Mouse (Mus musculus) right cerebral cortex, postnatal 25 days (tissue): ENCODE data around the gene Lep.

ENCODE experiments used
- DNase-seq: peaks from one replicate; pipeline ENCODE4 v3.0.0; 2022

The Lep gene

DNA sequence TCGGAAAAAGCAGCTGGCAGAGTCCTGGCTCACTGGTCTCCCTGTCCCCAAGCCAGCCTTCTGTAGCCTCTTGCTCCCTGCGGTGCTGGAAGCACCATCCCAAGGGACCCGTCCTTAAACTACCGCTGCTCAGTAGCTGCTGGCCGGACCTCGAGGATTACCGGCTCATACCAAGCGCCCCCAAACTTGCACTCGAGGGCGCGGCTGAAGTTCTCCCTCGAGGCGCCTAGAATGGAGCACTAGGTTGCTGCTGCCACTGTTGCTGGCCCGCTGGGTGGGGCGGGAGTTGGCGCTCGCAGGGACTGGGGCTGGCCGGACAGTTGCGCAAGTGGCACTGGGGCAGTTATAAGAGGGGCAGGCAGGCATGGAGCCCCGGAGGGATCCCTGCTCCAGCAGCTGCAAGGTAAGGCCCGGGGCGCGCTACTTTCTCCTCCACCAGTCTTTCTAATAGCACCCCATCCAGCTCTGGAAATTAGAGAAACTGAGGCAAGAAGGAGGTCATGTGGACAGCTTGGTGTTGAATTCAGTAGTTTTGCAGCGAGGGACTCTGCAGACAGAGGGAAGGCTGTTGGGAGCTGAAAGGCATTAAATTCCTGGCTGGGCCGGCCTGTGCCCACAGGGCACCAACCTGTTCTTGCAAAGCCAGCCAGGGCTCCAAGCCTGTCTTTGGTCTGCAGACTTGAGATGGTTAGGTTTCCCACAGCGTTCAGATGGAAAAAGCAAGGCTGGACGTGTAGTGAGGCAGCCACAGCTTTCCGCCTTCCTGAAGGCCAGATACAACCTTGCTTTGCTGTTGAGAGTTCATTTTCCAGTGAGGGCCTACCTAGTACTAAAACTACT lies at the start of gene Lep:
Gene Lep (plus strand): TSS at position 375 of the 840 bp plus-strand sequence.
- DNase-seq: no peak

DNA sequence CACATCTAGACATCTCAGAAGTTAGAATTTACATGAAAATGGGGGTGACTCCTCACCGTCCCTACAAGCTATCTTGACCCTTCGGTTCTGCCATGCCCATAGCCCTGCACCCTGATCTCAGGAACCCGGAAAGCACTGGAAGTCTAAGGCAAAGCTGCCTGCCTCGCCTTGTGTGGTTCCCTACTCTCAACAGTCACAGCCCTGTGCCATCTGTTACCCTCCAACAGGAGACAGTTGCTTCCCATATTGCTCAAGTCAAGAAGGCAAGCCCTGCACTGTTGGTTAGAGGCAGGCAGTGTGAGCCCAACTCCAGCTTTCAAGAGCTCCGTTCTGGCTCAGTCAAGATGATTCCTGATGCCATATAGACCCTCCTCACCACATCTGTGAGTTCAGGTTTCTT lies 48.4 kb upstream of the Lep start:
- no peak for DNase-seq

DNA sequence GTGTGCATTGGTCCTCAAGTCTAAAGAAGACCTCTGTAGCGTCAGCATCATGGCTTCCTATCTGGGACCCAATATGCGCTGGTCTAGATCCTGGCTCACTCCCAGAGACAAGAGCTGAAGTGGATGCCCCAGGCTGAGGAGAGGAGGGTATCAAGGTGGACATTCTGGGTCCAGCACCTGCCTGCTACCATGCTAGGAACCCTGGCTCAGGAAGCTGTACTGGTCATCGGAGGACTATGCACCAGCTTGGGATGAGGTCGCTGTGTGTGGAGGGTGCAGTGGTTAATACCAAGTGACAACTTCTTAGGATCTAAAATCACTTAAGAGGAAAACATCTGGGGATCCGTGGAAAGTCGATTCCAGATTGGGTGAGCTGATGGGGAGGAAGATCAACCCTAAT lies 46.8 kb upstream of the Lep start:
- DNase-seq: no peak

DNA sequence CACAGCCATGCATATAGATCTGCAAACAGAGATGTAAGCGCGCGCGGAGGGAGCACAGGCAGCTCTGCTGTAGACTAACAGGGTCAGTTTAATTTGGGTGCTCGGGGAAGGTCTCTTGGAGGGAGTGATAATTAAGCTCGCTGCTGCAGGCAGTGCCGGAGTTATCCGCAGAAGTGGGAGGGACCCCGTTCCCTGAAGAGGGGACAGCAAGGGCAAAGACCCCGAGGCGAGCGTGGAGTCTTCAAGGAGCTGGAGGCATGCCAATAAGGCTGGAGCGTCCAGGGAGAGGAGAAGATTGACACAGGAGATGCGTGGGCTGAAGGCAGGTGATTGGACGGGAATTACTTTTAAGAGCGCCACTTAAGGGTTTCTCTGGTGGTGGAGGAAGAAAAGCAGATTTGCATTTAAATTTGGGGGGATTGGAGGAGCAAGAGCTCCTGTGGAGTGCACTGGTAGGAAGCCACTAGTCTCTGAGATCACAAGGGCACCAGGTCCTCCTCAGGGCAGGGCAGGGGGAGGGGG lies 43.1 kb upstream of the Lep start:
- no peak for DNase-seq

DNA sequence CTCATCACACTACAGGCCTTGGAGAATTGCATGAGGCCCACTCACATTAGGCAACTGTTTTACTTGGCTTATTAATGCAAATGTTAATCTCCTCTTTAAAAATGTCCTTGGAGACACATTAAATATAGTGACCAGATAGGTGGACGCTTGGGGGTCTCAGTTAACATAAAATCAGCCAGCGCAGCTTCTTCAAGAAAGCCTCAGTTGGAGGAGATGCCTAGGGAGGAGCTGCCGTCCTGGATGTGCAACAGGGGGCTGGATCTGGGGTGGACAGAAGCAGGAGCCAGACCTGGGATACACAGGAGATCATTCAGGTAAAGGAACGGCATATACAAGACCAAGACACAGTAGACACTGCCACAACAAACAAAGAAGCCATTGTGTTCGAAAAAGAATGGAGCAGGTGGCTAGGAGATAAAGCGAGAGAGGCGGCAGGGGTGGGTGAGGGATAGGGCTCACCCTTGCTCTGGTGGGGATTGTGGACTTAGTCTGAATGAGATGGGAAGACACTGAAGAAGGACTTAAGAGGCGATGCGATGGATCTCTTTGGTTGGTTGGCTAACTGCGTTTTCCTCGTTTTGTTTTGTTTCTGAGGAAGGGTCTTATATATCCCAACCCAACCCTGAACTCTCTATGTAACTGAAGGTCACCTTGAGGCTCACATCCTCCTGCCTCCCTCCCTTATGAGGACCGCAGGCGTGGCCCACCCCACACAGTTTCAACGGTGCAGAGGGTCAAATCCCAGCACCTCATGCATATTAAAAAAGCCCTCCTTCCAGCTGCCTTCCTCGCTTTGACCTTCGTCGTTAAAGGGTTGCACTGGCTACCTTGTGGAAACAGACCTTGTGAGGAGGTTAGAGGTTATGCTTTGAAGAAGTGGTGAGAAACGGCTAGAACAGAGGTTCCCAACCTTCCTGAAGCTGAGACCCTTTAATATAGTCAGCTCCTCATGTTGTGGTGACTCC lies 40.0 kb upstream of the Lep start:
- no peak for DNase-seq

DNA sequence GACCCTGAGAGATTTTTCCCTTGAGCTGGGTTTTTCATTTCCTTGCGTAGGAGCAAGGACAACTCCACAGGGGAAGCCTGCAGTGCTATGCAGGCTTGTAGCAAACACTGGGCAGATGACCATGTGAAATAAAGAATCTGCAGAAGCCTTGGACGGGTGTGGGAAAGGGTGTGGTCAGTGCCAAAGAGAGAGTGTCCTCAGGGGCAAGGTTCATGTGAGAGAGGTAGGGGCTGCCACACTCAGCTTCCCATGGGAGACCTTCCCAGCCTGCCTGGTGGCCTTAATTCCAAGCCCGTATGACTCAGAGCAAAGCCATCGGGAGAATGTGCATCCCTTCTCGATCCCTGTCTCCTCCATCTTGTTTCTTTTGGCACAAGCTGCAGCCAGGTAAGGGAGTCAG lies 39.1 kb upstream of the Lep start:
- DNase-seq: no peak

DNA sequence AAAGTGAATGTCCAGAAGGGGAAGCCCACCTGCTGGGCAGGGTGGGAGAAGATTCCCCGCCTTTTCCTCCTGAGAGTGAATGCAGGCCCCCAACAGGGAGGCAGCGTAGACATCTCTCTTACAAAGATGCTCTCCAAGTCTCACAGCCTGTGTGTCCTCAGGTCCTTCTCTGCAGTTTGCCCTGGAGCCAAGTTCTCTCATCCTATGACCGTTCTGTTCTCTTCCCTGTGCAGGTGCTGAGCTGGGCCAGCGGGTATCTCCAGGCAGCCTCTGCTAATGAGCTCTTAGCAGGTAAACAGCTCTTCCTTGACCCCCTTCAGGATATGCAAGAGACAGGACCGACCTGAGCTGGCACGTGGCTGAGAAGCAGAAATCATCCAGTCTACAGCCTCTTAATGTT lies 38.5 kb upstream of the Lep start:
- DNase-seq: no peak

DNA sequence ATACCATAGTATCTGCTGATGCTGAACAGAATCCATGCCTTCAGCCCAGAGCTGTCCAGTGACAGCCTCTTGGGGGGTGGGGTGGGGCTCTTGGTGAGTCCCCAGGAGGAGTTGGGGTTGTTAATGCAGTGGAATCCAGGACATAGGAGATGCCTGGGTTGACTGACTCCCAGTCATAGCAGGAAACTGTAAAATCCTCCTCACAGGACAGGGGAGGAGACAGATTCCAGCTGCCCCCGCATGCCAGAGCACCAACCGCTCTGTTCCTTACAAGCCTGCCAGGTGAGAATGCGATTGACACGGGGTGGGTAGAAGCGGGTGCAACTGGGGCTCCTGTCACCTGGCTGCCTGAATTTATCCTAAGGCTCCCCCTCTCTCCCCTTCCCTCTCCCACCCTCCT lies 37.9 kb upstream of the Lep start:
- DNase-seq: no peak

DNA sequence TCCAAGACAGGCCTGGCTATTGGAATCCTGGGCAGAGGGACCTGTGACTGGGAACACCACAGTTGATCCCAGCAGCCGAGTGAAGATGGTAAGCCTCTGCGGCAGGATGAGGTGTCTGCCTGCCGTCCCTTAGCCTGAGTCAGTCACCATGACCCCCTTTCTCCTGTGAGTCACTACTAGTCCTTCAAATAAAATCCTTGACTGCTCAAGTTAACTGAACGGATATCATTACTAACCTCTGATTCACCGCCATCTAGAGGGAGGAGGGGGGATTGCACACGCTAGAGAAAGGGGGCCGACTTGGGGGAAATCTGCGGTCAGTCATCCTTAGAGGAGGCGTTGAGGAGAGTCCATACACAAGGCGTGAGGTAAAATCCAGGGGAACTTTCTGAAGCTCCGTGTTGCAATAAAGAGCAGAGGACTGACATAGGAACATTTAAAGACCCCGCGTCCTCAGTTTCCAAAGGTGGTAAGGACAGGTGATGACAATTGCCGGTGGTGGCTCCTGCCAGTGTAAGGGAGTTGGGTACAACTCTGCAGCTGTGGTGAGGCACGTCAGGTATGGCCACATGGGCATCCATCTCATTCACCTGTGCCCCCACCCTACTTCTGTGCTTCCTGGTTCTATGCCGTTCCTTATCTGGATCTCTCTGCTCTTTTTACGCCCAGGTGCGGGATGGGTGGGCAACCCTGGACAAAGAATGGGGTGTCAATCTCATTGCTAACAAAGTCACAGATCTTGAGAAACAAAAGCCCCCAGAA lies 36.6 kb upstream of the Lep start:
- DNase-seq: peak; percentile 25

DNA sequence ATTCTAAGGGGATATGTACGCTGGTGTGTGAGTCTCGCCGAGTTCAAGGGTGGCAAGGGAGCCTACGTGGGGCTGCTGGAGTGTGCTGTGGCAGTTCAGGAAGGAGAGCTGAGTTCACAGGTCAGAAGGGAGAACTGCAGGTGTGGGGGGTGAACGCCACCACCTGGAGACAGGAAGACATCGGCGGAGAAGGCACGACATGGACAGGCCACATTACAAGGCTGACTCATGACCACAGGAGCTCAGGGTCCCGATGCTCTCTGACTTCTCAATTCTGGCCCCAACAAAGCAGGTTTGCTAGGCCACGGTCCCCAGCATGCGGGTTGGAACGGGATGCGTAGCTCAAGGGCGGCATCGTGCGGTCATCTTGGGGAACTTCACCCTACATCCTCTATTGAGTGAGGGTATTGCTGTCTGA lies 36.0 kb upstream of the Lep start:
- DNase-seq: peak; percentile 61

DNA sequence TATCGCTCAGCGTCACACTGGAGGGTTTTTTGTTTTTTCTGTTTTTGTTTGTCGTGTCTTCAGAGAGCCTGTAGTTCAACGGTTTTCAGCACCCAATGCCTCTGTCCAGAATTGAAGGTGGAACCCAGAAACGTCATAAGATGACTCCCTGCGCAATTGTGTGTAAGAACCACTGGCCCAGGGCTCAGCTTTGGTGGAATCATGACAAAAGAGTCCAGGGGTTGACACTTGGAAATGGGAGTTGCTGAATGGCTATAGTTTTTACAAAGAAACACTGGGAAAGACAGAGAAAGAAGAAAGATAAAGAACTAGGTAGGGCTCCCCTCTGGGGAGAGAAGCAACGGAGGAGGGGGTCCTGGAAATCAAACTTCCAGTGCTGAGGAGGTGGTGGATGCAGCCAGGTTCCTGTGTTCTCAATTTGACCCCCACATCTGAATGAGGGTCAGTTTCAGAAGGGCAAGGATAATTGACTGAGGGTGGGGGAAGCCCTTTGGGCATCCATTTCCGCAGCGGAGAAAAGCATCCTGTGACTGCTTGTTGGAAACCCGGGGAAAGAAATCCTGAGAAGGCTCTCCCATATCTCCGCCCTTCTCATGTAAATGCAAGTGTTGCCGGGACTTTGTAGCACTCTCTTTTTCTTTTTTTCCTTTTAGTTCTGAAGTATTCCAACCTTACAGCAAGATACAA lies 34.1 kb upstream of the Lep start:
- DNase-seq: no peak

DNA sequence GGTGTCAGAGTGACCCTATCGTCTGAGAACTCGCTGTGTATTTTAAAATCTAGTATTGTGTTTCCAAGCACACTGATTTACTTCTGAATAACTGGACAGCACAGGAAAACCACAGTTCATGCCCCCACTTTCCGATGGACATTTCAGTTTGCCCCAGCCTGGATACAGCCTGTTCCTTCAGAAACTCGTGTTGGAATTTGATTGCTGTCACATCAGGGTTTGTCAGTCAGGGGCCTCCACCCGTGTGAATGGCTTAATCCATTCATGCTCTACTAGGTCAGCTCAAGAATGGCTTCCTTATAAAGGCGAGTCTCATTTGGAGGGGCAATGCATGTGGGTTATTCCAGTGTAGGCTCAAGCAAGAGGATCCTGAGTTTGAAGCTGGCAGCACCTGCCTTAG lies 33.3 kb upstream of the Lep start:
- DNase-seq: no peak

DNA sequence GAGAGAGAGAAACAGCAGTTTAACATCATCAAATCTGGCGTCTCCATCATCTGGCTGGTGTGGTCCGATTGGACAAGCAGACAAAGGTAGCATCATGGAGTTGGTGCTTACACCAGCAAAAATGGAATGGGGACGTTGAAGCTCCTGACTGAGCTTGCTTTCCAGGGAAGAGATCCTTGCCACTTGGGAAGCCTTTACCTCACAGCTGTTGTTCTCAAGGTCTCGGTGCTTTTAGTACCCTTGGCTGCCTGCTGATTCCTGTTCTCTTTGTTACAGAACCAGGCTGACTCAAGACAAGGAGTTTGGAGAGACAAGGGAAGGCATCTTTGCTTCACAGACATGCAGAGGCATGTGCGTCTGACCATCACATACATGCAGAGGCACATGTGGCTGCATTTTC lies 31.9 kb upstream of the Lep start:
- no peak for DNase-seq

DNA sequence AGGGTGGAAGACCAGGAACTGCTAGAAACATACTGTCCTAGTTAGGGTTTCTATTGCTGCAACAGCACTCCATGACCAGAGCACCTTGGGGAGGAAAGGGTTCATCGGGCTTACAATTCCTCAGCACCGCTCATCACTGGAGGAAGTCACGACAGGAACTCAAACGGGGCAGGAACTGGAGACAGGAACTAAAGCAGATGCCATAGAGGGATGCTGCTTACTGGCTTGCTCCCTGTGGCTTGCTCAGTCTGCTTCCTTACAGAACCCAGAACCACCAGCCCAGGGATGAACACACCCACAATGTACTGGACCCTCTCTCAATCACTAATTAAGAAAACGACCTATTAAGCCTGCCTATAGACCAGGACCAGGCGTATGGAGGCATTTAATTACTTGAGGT lies 30.5 kb upstream of the Lep start:
- no peak for DNase-seq

DNA sequence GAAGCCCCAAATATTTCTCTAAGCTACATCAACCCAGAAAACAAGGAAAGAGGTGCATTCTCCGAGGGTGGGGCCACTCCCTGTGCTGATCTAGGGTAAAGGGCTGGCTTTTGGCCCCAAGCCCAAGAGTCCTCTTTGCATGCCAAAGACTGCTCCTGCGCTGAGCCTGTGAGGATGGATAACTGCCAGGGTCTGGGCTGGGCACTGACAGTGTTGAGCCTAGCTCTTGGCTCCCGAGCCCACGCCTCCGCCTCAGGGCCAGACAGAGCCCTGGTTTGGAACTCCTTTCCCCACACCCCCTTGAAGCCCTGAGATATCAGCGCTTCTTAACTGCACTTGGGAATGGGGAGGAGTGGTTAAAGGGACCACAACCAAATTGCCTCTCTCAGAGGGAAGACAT lies 28.8 kb upstream of the Lep start:
- DNase-seq: no peak

DNA sequence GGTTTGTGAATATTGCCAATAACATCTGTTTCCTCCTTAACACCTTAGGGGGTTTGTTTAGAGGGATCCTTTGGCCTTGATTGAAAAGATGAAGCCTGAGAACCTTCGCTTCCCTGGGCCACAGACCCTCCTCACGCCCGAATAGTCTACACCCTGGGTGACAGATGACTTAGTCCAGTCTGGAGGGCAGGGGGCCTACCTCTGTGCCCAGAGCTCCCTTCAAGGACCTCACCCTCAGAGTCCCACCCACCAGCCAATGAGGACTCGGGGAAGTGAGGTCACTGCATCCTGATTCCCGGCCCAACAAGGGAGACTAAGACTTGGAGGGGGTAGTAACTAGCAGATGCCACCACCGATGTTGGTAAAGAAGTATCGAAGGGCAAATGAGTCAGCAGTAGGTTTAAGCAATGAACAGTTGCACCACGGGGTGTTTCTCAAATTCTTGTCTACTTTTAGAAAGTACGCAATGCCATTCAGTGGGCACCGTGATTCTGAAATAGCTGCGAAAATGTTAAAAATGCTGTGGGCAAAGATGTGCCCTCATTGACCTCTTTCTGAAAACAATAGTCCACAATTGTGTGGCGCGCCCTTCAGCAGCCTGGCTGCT lies 28.2 kb upstream of the Lep start:
- no peak for DNase-seq

DNA sequence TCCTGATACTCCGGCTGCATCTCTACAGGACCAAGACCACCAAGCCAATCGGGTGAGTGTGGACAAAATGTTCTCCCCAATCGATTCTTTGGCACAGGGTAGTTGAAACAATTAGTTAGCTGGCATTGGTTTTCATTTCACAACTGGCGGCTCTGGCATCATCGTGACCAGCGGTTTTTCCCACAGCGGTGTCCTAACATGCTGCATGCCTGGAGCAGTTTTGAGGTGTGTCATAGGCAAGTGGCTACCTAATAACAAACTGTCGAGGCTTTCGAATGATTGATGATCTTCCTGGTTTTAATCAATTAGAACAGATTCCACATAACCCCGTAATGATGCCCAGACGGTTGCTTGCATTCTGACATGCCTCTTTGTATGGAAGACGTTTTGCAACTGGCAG lies 27.6 kb upstream of the Lep start:
- DNase-seq: no peak

DNA sequence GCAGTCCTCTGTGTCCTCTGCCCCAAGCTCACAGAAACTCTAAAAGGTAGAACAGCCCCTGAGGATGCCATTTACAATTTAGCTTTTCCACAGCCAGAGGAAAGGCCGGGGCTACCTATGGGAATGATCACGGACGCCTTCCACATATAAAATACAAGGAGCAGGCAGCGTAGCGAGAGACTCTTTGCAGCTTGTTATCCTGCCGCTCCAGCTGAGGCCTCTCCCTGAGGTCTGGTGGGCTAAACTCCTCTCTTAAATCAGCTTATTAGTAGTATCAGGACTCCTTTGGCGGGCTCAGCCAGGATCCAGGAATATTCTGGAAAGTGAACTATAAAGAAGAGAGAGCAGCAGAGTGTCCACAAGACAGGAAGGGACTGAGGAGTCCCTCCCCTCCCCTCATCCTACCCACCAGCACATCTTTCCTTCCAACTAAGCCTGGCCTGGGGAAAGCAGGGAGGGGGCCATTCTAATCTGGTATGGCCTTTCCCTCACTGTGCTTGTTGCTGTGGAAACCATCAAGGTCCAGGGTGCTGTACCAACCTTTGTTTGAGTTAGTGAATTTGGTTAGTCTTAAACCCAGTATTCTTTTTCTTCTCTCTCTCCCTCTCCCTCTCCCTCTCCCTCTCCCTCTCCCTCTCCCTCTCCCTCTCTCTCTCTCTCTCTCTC lies 25.9 kb upstream of the Lep start:
- DNase-seq: no peak

DNA sequence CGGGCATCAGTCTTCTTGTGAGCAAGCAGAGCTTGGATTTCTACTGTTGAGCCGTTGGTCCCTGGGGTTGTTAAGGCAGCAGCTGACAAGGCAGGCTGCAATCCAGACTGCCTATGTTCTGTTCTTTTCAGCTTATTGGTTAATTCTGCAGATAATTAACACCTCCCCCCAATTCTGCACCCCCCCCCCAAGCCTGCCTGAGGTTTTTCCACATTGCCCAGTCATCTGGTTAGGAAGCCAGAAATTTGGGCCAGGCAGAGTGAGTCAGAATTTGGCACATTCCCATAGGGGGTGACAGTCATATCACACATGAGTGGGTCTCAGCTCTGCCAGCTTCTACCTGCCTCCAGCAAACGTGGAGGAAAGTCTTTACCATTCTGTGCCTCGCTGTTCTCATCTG lies 23.3 kb upstream of the Lep start:
- DNase-seq: no peak

DNA sequence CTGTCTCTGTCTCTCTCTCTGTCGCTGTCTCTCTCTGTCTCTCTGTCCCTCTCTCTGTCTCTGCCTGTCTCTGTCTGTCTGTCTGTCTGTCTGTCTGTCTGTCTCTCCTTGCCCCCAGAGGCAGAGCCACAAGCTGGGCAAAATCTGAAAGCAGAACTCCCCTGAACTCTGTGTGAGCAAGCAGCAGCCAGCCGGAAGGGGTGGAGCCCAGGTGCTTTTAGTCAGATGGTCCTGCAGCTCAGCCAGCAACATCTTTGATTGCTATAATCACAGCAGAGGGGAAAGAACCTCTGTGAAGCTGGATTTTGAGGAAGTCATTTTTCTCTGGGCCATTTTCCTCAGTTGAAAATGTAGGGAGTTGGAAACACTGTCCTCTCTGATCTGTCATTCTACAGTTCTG lies 19.8 kb upstream of the Lep start:
- no peak for DNase-seq

DNA sequence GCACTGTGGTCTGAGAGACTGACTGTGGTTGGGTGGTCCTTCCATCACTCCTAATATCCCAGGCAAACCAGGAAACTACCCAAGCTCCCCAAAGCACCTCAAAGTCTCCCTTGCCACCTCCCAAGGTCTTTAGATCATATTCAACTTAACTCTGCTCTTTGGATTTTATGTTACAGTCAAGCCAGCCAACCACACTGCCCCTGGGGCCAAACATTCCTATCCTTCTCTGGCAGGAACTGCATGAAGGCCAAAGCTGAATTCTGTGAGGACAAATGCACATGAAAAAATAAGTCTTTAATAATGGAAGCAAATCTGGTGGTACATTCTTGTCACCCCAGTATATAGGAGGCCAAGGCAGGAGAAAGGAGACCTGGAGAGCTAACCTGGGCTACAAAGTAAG lies 16.0 kb upstream of the Lep start:
- no peak for DNase-seq
